Mouse (Mus musculus) heart, postnatal 0 days (tissue): ENCODE results near the gene Sprr2h.

Experiments
- CTCF ChIP-seq: IDR thresholded peaks from 2 replicates; pipeline ENCODE4 v1.5.1; 2016; ENCODE audit warnings: antibody characterized with exemption, control low read depth, low read depth
- EP300 ChIP-seq: IDR thresholded peaks from 2 replicates; pipeline ENCODE4 v1.6.1; 2016; ENCODE audit warnings: antibody characterized with exemption, low read depth

GRCm38 (mm10) chr3:92407691-92408090 is 22.2 kb downstream of the Sprr2h start, which contains the start of gene Sprr2i:
- TF ChIP-seq EP300 (no peak), CTCF (no peak)
